Mouse (Mus musculus): ENCODE measurements at regions not wholly inside any gene's neighbourhood (a gene's known extent, or its start where the extent isn't known, plus 50 kb on each side); places are given as distances from the start of the nearest gene placed in this dataset.

DNA sequence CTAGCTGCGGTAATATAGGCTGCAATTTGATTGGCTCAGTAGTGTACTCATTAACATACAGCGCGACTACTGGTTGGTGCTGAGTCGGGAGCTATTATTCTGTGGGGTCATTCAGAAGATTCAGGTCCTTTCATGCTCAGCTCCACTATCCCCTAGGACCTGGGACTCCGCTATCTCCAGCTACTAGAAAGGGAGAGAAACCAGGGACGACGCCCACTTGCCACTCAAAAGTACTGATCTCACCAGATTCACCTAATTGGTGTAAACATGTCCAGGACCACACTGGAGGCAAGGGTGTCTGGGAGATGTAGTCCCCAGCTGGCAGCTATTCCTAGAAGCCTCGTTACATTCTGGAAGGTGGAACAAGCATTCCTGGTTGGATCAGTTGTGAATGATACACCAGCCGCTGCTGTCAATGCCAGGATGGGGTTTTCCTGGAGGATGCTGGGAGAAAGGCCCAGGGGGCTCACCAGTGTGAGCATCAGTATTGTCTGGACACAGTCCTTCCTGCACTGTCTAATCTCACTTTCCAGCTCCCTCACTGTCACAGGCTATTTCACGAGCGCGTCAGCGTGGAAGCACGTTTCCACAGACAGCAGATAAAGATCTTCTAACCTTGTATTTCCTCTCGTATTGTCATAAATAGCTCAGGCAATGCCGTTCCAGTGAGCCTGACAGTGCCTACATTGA, 60.9 kb upstream of the Ctbp2 start:
- no peak overlapping the region for H3K27ac ChIP-seq (replicated peaks)
- peak overlapping the region; percentile 25; the same call in 1 of the 2 replicates for H3K9ac ChIP-seq
- no peaks in the 10 kb centered on the region for H3K9me3 ChIP-seq
- peak overlapping the region; percentile 63 for H3K4me2 ChIP-seq
- H3K4me3 ChIP-seq: peak overlapping the region; percentile 39
- ATAC-seq (ENCODE audit: extremely low read depth, insufficient number of reproducible peaks, low FRiP score, low TSS enrichment): no peak
- 39% methylated on average over 16 of the region's 16 CpGs for WGBS
- no peaks in the 10 kb centered on the region for H3K36me3 ChIP-seq
- peaks cover 16% of the 10 kb centered on the region for H3K4me1 ChIP-seq
- no peaks in the 10 kb centered on the region for H3K27me3 ChIP-seq (replicated peaks)

DNA sequence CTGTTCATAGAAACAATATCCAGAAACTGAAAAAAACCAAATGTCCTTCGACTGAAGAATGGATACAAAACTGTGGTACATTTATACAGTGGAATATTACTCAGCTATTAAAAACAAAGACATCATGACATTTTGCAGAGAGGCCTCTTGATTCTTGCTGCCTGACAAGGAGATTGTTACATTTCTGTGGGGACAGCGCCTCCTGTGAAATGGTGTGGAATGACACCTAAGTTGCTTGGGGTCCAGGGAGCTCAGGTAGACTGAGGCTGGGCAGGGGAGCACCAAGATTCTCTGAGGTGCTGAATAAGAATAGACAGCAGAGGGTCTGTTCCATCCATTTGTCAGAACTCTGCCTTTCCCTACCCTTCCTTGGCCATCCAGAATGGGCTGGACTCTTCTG, 57.2 kb upstream of the Ctbp2 start:
- Histone ChIP-seq H3K4me2 (no peak overlapping the region), H3K27me3 (replicated peaks) (no peaks in the 10 kb centered on the region), H3K27ac (replicated peaks) (no peak overlapping the region), H3K4me1 (peaks cover 33% of the 10 kb centered on the region), H3K9ac (no peak overlapping the region), H3K9me3 (no peaks in the 10 kb centered on the region), H3K36me3 (no peaks in the 10 kb centered on the region), H3K4me3 (no peak overlapping the region)
- WGBS: 40% methylated on average over 2 of the region's 2 CpGs
- ATAC-seq (ENCODE audit: extremely low read depth, insufficient number of reproducible peaks, low FRiP score, low TSS enrichment): no peak

DNA sequence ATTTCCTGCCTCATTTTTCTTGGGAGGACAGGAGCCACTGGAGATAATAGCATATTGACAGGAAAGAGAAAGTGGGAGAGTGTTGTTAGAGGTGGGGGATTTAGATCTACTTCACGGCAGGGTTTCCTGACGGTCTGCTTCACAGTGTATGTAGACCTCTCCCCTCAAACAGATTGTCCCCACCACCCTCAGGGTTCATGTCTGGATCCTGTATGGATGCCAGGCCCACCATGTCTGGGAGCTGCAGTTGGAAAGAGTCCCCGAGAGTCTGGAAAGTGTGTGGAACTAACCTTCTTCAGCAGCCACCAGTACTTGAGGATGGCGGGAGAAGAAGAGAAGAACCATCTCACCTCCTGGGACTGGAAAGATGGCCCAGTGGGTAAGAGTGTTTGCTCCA, 53.0 kb upstream of the Ctbp2 start:
- ATAC-seq (ENCODE audit: extremely low read depth, insufficient number of reproducible peaks, low FRiP score, low TSS enrichment): no peak
- H3K4me1 ChIP-seq: peaks cover 24% of the 10 kb centered on the region
- no peak overlapping the region for H3K9ac ChIP-seq
- 59% methylated on average over 4 of the region's 4 CpGs for WGBS
- H3K9me3 ChIP-seq: peaks cover 5% of the 10 kb centered on the region; the same call in 1 of the 2 replicates
- peak overlapping the region; percentile 58 for H3K27ac ChIP-seq (replicated peaks)
- H3K4me3 ChIP-seq: no peak overlapping the region
- no peaks in the 10 kb centered on the region for H3K36me3 ChIP-seq
- H3K4me2 ChIP-seq: peak overlapping the region; percentile 41
- no peaks in the 10 kb centered on the region for H3K27me3 ChIP-seq (replicated peaks)

- Histone ChIP-seq H3K9me3 (peaks cover 5% of the 10 kb centered on the region; the same call in 1 of the 2 replicates), H3K27me3 (replicated peaks) (no peaks in the 10 kb centered on the region), H3K4me1 (peaks cover 29% of the 10 kb centered on the region), H3K36me3 (no peaks in the 10 kb centered on the region), H3K9ac (no peak overlapping the region), H3K4me2 (peak overlapping the region; percentile 41), H3K4me3 (no peak overlapping the region), H3K27ac (replicated peaks) (peak overlapping the region; percentile 58)
- ATAC-seq (ENCODE audit: extremely low read depth, insufficient number of reproducible peaks, low FRiP score, low TSS enrichment): peak; percentile 58; the same call in 1 of the 2 replicates
- WGBS: 34% methylated on average over 10 of the region's 10 CpGs
These were observed 52.4 kb upstream of the Ctbp2 start for GRCm38 (mm10) chr7:133176256-133177178.
